Mouse (Mus musculus) liver, embryonic 18 days (tissue): ENCODE measurements around the gene Tlnrd1. TPM values are rescaled to one million over a fixed set of nuclear protein-coding genes. Genes with fewer than 3 reads are reported as not detected.

Experiments
- polyA plus RNA-seq: library from polyadenylated mRNA; depleted of rRNA; stranded (reverse); fragments of >200 nt; gene quantifications from 2 replicates; pipeline ENCODE4 v1.2.3, GENCODE M21; 2012; rRNA removed

The Tlnrd1 gene
- 10.1 and 11.2 TPM in 2 replicates for polyA plus RNA-seq

GRCm38 (mm10) chr7:83884021-83884658, at the start of gene Tlnrd1, which contains the start of gene Mesd:
Tlnrd1 (minus strand) TSS chr7:83884305.
Mesd (plus strand) TSS chr7:83884466.

Other genes with a start within 250 kb of the Tlnrd1 start
- gene Il16, start 138.6 kb downstream of the Tlnrd1 start, polyA plus RNA-seq, result 7.7 and 7.8 TPM in 2 replicates
- 0.03 TPM in 1 of 2 replicates, not detected in the other for gene Cfap161, start 89.4 kb downstream of the Tlnrd1 start, polyA plus RNA-seq
- gene Mesd, start 161 bp upstream of the Tlnrd1 start, polyA plus RNA-seq, result 9.4 and 10.1 TPM in 2 replicates
- 0.01 TPM in 2 replicates for gene Cemip, start 202.2 kb upstream of the Tlnrd1 start, polyA plus RNA-seq